Comparison of ENCODE assay signal across 25 mouse cellular contexts in genomic region chr6:86907191-86907590, GRCm38 (mm10). TPM values are rescaled to one million over a fixed set of nuclear protein-coding genes. Genes with fewer than 3 reads are reported as not detected.
DNase-seq lines count a peak whose midpoint lies in the region; ATAC-seq and TF ChIP-seq lines count a peak whose summit lies in the region.
"Had no signal": no experiment of that assay in that cellular context is flagged by ENCODE, and none has a peak within 500 bp of the region (broad histone marks: within the 10 kb centered on the region; RNA-seq: fewer than 3 reads in every experiment).

No protein-coding gene starts in this region.

- DNase-seq in liver, embryonic 11.5 days (ENCODE audit: low spot score) = no peak
- peak; percentile 40 for DNase-seq in MEL (ENCODE audit: low read depth, low spot score)
- DNase-seq in right cerebral cortex, postnatal 14 days = no peak
- DNase-seq: adrenal gland, adult 8-10 months; adrenal gland, postnatal 25 days; cerebellum, adult 11-12 months; cerebellum, adult 8-10 months; cerebellum, postnatal 10 days; cerebellum, postnatal 36 days; embryo, embryonic 11 days; gastrocnemius, postnatal 25 days; heart, adult 18-20 months had no signal

- H3K4me1 ChIP-seq in liver, embryonic 11.5 days (replicated peaks; ENCODE audit: control insufficient read depth, insufficient read depth, low read length) = peaks cover 10% of the 10 kb centered on the region
- H3K4me1 ChIP-seq in liver, embryonic 12.5 days = peaks cover 28% of the 10 kb centered on the region
- peaks cover 8 to 12% of the 10 kb centered on the region in 2 experiments; a peak in 3 of 4 replicates for H3K4me1 ChIP-seq in MEL (ENCODE audit: control insufficient read depth in 1 of 2, insufficient read depth in 2 of 2, low read length in 2 of 2)
- H3K4me1 ChIP-seq in liver, embryonic 16.5 days (ENCODE audit: control insufficient read depth, low read depth, low read length) = no peaks in the 10 kb centered on the region
- no peaks in the 10 kb centered on the region for H3K4me1 ChIP-seq in hindbrain, embryonic 16.5 days (ENCODE audit: control insufficient read depth, insufficient read depth, low read depth, low read length)
- H3K4me1 ChIP-seq: embryonic facial prominence, embryonic 10.5 days; forebrain, embryonic 12.5 days; forebrain, embryonic 15.5 days; hindbrain, embryonic 15.5 days had no signal

- H3K4me3 ChIP-seq in liver, embryonic 11.5 days (ENCODE audit: low read depth, low read length) = no peak overlapping the region
- no peak overlapping the region for H3K4me3 ChIP-seq in liver, embryonic 12.5 days
- no peak overlapping the region for H3K4me3 ChIP-seq in MEL (ENCODE audit: control insufficient read depth in 1 of 2, insufficient read depth in 1 of 2, low read depth in 2 of 2, low read length in 2 of 2)
- H3K4me3 ChIP-seq in liver, embryonic 16.5 days (ENCODE audit: low read depth, low read length) = no peak overlapping the region
- H3K4me3 ChIP-seq in hindbrain, embryonic 16.5 days (ENCODE audit: low read length) = no peak overlapping the region
- H3K4me3 ChIP-seq: embryonic facial prominence, embryonic 10.5 days; embryonic facial prominence, embryonic 13.5 days; erythroblast, embryonic 14.5 days; forebrain, embryonic 12.5 days; forebrain, embryonic 15.5 days; heart, embryonic 10.5 days; hindbrain, embryonic 12.5 days; hindbrain, embryonic 15.5 days had no signal

- TF ChIP-seq RAD21 in MEL (IDR thresholded peaks at IDR 0.05; ENCODE audit: low read depth, low read length) = no peak

- H3K9ac ChIP-seq in liver, embryonic 11.5 days (ENCODE audit: low read depth, low read length) = no peak overlapping the region
- no peak overlapping the region for H3K9ac ChIP-seq in liver, embryonic 12.5 days
- H3K9ac ChIP-seq in MEL (ENCODE audit: control insufficient read depth, low read depth, low read length, poor library complexity, severe bottlenecking) = no peak overlapping the region
- H3K9ac ChIP-seq in liver, embryonic 16.5 days (ENCODE audit: low read depth, low read length) = no peak overlapping the region
- no peak overlapping the region for H3K9ac ChIP-seq in hindbrain, embryonic 16.5 days (ENCODE audit: low read depth, low read length)
- H3K9ac ChIP-seq: embryonic facial prominence, embryonic 13.5 days; forebrain, embryonic 12.5 days; forebrain, embryonic 15.5 days; hindbrain, embryonic 12.5 days; hindbrain, embryonic 15.5 days had no signal

- H3K36me3 ChIP-seq in liver, embryonic 11.5 days (ENCODE audit: control insufficient read depth, insufficient read depth, low read length) = 0 out of 2 replicates have a peak, but pooled peaks cover 3% of the 10 kb centered on the region
- H3K36me3 ChIP-seq in liver, embryonic 12.5 days = no peaks in the 10 kb centered on the region
- H3K36me3 ChIP-seq in MEL (ENCODE audit: control insufficient read depth in 1 of 2, insufficient read depth in 2 of 2, low read length in 2 of 2) = peaks cover 3 to 12% of the 10 kb centered on the region in 2 experiments; a peak in 3 of 4 replicates
- H3K36me3 ChIP-seq in liver, embryonic 16.5 days (ENCODE audit: control insufficient read depth, insufficient read depth) = no peaks in the 10 kb centered on the region
- H3K36me3 ChIP-seq in hindbrain, embryonic 16.5 days (ENCODE audit: control insufficient read depth, insufficient read depth, low read length) = no peaks in the 10 kb centered on the region
- H3K36me3 ChIP-seq: embryonic facial prominence, embryonic 10.5 days; embryonic facial prominence, embryonic 13.5 days; forebrain, embryonic 12.5 days; forebrain, embryonic 15.5 days; hindbrain, embryonic 12.5 days; hindbrain, embryonic 15.5 days had no signal

- TF ChIP-seq EP300 in MEL (IDR thresholded peaks at IDR 0.05; ENCODE audit: low read depth in 1 of 2, low read length in 2 of 2) = peak; percentile 31 to 38; a peak in 2 of 4 replicates

- no peak overlapping the region for H3K4me2 ChIP-seq in liver, embryonic 11.5 days
- no peak overlapping the region for H3K4me2 ChIP-seq in liver, embryonic 12.5 days
- no peak overlapping the region for H3K4me2 ChIP-seq in liver, embryonic 16.5 days (ENCODE audit: low read depth, low read length)
- H3K4me2 ChIP-seq in hindbrain, embryonic 16.5 days (ENCODE audit: low read length) = no peak overlapping the region
- H3K4me2 ChIP-seq: embryonic facial prominence, embryonic 13.5 days; forebrain, embryonic 12.5 days; forebrain, embryonic 15.5 days; hindbrain, embryonic 12.5 days; hindbrain, embryonic 15.5 days had no signal

- H3K9me3 ChIP-seq in liver, embryonic 11.5 days (ENCODE audit: control insufficient read depth, low read length) = no peaks in the 10 kb centered on the region
- H3K9me3 ChIP-seq in liver, embryonic 12.5 days (replicated peaks) = no peaks in the 10 kb centered on the region
- no peaks in the 10 kb centered on the region for H3K9me3 ChIP-seq in MEL (replicated peaks; ENCODE audit: insufficient read depth, low read length)
- no peaks in the 10 kb centered on the region for H3K9me3 ChIP-seq in liver, embryonic 16.5 days (replicated peaks; ENCODE audit: control insufficient read depth, low read length)
- H3K9me3 ChIP-seq in hindbrain, embryonic 16.5 days (ENCODE audit: control insufficient read depth, low read length) = no peaks in the 10 kb centered on the region
- H3K9me3 ChIP-seq: embryonic facial prominence, embryonic 10.5 days; embryonic facial prominence, embryonic 13.5 days; forebrain, embryonic 12.5 days; forebrain, embryonic 15.5 days; heart, embryonic 10.5 days; hindbrain, embryonic 12.5 days; hindbrain, embryonic 15.5 days had no signal

- ATAC-seq in liver, embryonic 11.5 days (replicated peaks; ENCODE audit: low FRiP score) = 0 out of 2 replicates have a peak, but pooled peaks have one; percentile 51
- ATAC-seq in liver, embryonic 12.5 days = no peak
- peak; percentile 43; the same call in 1 of the 2 replicates for ATAC-seq in liver, embryonic 16.5 days (ENCODE audit: low read depth)
- ATAC-seq in hindbrain, embryonic 16.5 days = no peak
- ATAC-seq: activated CD4-positive, CD25-positive, alpha-beta regulatory T cell, adult 4 months; CD4-positive, CD25-positive, alpha-beta regulatory T cell, adult 4 months; forebrain, embryonic 15.5 days had no signal

- TF ChIP-seq CTCF in MEL (IDR thresholded peaks at IDR 0.05 in 2 of 3, conservative IDR thresholded peaks at IDR 0.05 in 1 of 3; ENCODE audit: control insufficient read depth in 1 of 3, insufficient read depth in 1 of 3, low read depth in 2 of 3, low read length in 3 of 3, poor library complexity in 1 of 3, severe bottlenecking in 1 of 3) = no peak

- 67% methylated on average over 2 of the region's 2 CpGs for WGBS in liver, embryonic 11.5 days
- 53% methylated on average over 2 of the region's 2 CpGs for WGBS in liver, embryonic 12.5 days (ENCODE audit: insufficient replicate concordance)
- WGBS in liver, embryonic 16.5 days (ENCODE audit: insufficient replicate concordance) = 33% methylated on average over 2 of the region's 2 CpGs
- 93% methylated on average over 2 of the region's 2 CpGs for WGBS in hindbrain, embryonic 16.5 days

- peaks cover 6% of the 10 kb centered on the region; the same call in 1 of the 2 replicates for H3K79me2 ChIP-seq in MEL (ENCODE audit: control insufficient read depth, insufficient read depth, low read length, poor library complexity)

- H3K27ac ChIP-seq in liver, embryonic 11.5 days (ENCODE audit: low read depth, low read length) = no peak overlapping the region
- no peak overlapping the region for H3K27ac ChIP-seq in liver, embryonic 12.5 days
- H3K27ac ChIP-seq in MEL (ENCODE audit: control insufficient read depth, low read depth, low read length) = no peak overlapping the region
- H3K27ac ChIP-seq in liver, embryonic 16.5 days (ENCODE audit: low read length) = no peak overlapping the region
- no peak overlapping the region for H3K27ac ChIP-seq in hindbrain, embryonic 16.5 days (ENCODE audit: low read depth, low read length)
- H3K27ac ChIP-seq: embryonic facial prominence, embryonic 10.5 days; embryonic facial prominence, embryonic 13.5 days; forebrain, embryonic 12.5 days; forebrain, embryonic 15.5 days; heart, embryonic 10.5 days; hindbrain, embryonic 12.5 days; hindbrain, embryonic 15.5 days had no signal

- H3K27me3 ChIP-seq in liver, embryonic 11.5 days (replicated peaks; ENCODE audit: control insufficient read depth, insufficient read depth, low read length) = no peaks in the 10 kb centered on the region
- H3K27me3 ChIP-seq in liver, embryonic 12.5 days (replicated peaks) = no peaks in the 10 kb centered on the region
- H3K27me3 ChIP-seq in MEL (ENCODE audit: control insufficient read depth in 1 of 2, insufficient read depth in 2 of 2, low read length in 2 of 2) = no peaks in the 10 kb centered on the region
- no peaks in the 10 kb centered on the region for H3K27me3 ChIP-seq in liver, embryonic 16.5 days (ENCODE audit: control insufficient read depth, insufficient read depth, low read depth, low read length)
- no peaks in the 10 kb centered on the region for H3K27me3 ChIP-seq in hindbrain, embryonic 16.5 days (replicated peaks; ENCODE audit: control insufficient read depth, insufficient read depth, low read length)
- H3K27me3 ChIP-seq: embryonic facial prominence, embryonic 13.5 days; forebrain, embryonic 12.5 days; forebrain, embryonic 15.5 days; hindbrain, embryonic 12.5 days; hindbrain, embryonic 15.5 days had no signal

- no peak for TF ChIP-seq POLR2A in MEL (IDR thresholded peaks at IDR 0.05; ENCODE audit: control insufficient read depth in 1 of 2, insufficient read depth in 1 of 2, low read depth in 1 of 2, low read length in 2 of 2, poor library complexity in 1 of 2)

TF ChIP-seq in MEL, 35 proteins besides CTCF, POLR2A, EP300 and RAD21 (continues in another document):
- TF ChIP-seq POLR2AphosphoS2 (IDR thresholded peaks at IDR 0.05; ENCODE audit: low read length) = no peak
- no peak for TF ChIP-seq NELFE (IDR thresholded peaks at IDR 0.05; ENCODE audit: low read depth, low read length)
- TF ChIP-seq GATA1 (IDR thresholded peaks at IDR 0.05; ENCODE audit: low read depth, low read length) = peak; percentile 57; the same call in 1 of the 2 replicates
- TF ChIP-seq TBP (IDR thresholded peaks at IDR 0.05; ENCODE audit: low read depth, low read length) = no peak
- TF ChIP-seq SMC3 (IDR thresholded peaks at IDR 0.05; ENCODE audit: low read depth, low read length) = no peak
- peak; percentile 16; the same call in 1 of the 2 replicates for TF ChIP-seq RCOR1 (IDR thresholded peaks at IDR 0.05; ENCODE audit: low read depth, low read length)
- TF ChIP-seq NRF1 (IDR thresholded peaks at IDR 0.05; ENCODE audit: insufficient read depth, low read depth, low read length, poor library complexity, severe bottlenecking) = no peak

RNA-seq across cellular contexts. Expression of gene Aak1, which starts 57.9 kb away (rescaled TPM):
- 13.1 TPM in 2 replicates for polyA plus RNA-seq in liver, embryonic 11.5 days (2014; fragmentation: Nextera tagmentation; extraction: Ambion mirVana)
- polyA plus RNA-seq in liver, embryonic 12.5 days (2016; fragmentation: Nextera tagmentation; extraction: Ambion mirVana) = 5.8 and 9.2 TPM in 2 replicates
- total RNA-seq in MEL (2012; rRNA removed) = 6.4 and 7.2 TPM in 2 replicates
- polyA plus RNA-seq in MEL (2012; ENCODE audit: insufficient read depth in 1 of 2, insufficient read length in 2 of 2, low read depth in 1 of 2, low replicate concordance in 2 of 2, missing spikeins in 1 of 2) = 100 to 1,000 TPM in 1 of 2 experiments, 10 to 100 TPM in 1; 25.4 to 353 TPM
- 3.4 TPM in 2 replicates for polyA plus RNA-seq in liver, embryonic 16.5 days (2015; fragmentation: Nextera tagmentation; extraction: Ambion mirVana)
- polyA plus RNA-seq in hindbrain, embryonic 16.5 days (2015; fragmentation: Nextera tagmentation; extraction: Ambion mirVana) = 39.1 and 40.2 TPM in 2 replicates

Comparison
In these comparisons a context has a peak if more than half of its experiments do, and no peak if none do; other contexts are left out.
1. ATAC-seq: peak in liver, embryonic 11.5 days (single experiment) and liver, embryonic 16.5 days (single experiment); none in liver, embryonic 12.5 days (single experiment) and hindbrain, embryonic 16.5 days (single experiment).